Mouse (Mus musculus) kidney, embryonic 14.5 days (tissue): ENCODE measurements around the gene Hormad1. TPM values are rescaled to one million over a fixed set of nuclear protein-coding genes. Genes with fewer than 3 reads are reported as not detected.
"Not testable (repeated sequence)": the region's sequence is repeated elsewhere in the genome, so short reads cannot be mapped to it uniquely, and the experiment has no call there.

Experiments used
- ATAC-seq: fragments of 200-750 bp; cut with Nextera tagmentation; 2 replicates; pipeline ENCODE4 v1.8.0; 2017; ENCODE audit warnings: moderate number of reproducible peaks, mild to moderate bottlenecking, moderate TSS enrichment, moderate library complexity; ENCODE audit not compliant: low FRiP score, low TSS enrichment
- H3K27ac ChIP-seq: fragments of 300-500 bp; sonication (generic); 2 replicates; pipeline ENCODE4 v1.5.1; 2014; ENCODE audit warnings: low read depth, mild to moderate bottlenecking, low read length, moderate library complexity, mixed read lengths
- H3K27me3 ChIP-seq: fragments of 300-500 bp; sonication (generic); 2 replicates; pipeline ENCODE4 v1.6.1; 2014; ENCODE audit warnings: mild to moderate bottlenecking, low read length; ENCODE audit not compliant: control insufficient read depth, insufficient read depth
- H3K36me3 ChIP-seq: fragments of 300-500 bp; sonication (generic); 2 replicates; pipeline ENCODE4 v1.6.1; 2014; ENCODE audit warnings: low read length, mixed read lengths; ENCODE audit not compliant: control insufficient read depth, insufficient read depth
- H3K4me1 ChIP-seq: fragments of 300-500 bp; sonication (generic); 2 replicates; pipeline ENCODE4 v1.6.1; 2014; ENCODE audit warnings: low read length, mixed read lengths; ENCODE audit not compliant: control insufficient read depth, insufficient read depth
- H3K4me2 ChIP-seq: fragments of 300-500 bp; sonication (generic); replicated peaks from 2 replicates; pipeline ENCODE4 v1.6.1; 2014; ENCODE audit warnings: low read depth, mild to moderate bottlenecking, low read length
- H3K4me3 ChIP-seq: fragments of 300-500 bp; sonication (generic); 2 replicates; pipeline ENCODE4 v1.5.1; 2014; ENCODE audit warnings: mild to moderate bottlenecking, low read length
- H3K9ac ChIP-seq: fragments of 300-500 bp; sonication (generic); 2 replicates; pipeline ENCODE4 v1.6.1; 2014; ENCODE audit warnings: low read depth, mild to moderate bottlenecking, low read length, moderate library complexity
- H3K9me3 ChIP-seq: fragments of 300-500 bp; sonication (generic); 2 replicates; pipeline ENCODE4 v1.6.1; 2016; ENCODE audit warnings: low read length; ENCODE audit not compliant: control insufficient read depth
- WGBS: fragments of 180-500 bp; shearing (Covaris S2); extraction: QIAGEN DNeasy Blood & Tissue Kit; methylation state at CpG from one replicate; pipeline ENCODE4 v1.1.7; 2014; 5-methylcytosine and 5-hydroxymethylcytosine counted together
- polyA plus RNA-seq: library from polyadenylated mRNA; unstranded; fragments of >200 nt; fragmentation: Nextera tagmentation; extraction: Ambion mirVana; gene quantifications from 2 replicates; pipeline ENCODE4 v1.2.1, GENCODE M21; 2014

Hormad1 gene
- polyA plus RNA-seq, 1 experiment from 2014 or later: not detected

- no peak overlapping the region for H3K27ac ChIP-seq
These were observed 64.1 kb downstream of the Hormad1 start for GRCm38 (mm10) chr3:95623551-95623950.

GRCm38 (mm10) chr3:95623991-95624515 lies 64.6 kb downstream of the Hormad1 start:
- 71% methylated on average over 5 of the region's 5 CpGs for WGBS
- H3K27me3 ChIP-seq, ATAC-seq, H3K4me1 ChIP-seq, H3K9me3 ChIP-seq: not testable (repeated sequence)
- Histone ChIP-seq H3K27ac (peak overlapping the region; percentile 87), H3K4me3 (peak overlapping the region; percentile 65), H3K9ac (peak overlapping the region; percentile 53; the same call in 1 of the 2 replicates), H3K36me3 (peaks cover 31% of the 10 kb centered on the region), H3K4me2 (peak overlapping the region; percentile 48)

More at GRCm38 (mm10) chr3:95623551-95623950, 64.1 kb downstream of the Hormad1 start:
- WGBS: 70% methylated on average over 2 of the region's 2 CpGs
- Histone ChIP-seq H3K36me3 (peaks cover 26% of the 10 kb centered on the region), H3K4me2 (no peak overlapping the region), H3K27me3 (no peaks in the 10 kb centered on the region), H3K9ac (no peak overlapping the region), H3K9me3 (no peaks in the 10 kb centered on the region), H3K4me1 (no peaks in the 10 kb centered on the region), H3K4me3 (no peak overlapping the region)
- ATAC-seq: no peak

GRCm38 (mm10) chr3:95624628-95625503 lies 65.4 kb downstream of the Hormad1 start, which contains the start of gene Ensa:
TSS of gene Ensa (plus strand) at chr3:95624993.
- Histone ChIP-seq H3K9me3 (no peaks in the 10 kb centered on the region), H3K4me3 (peak within 1 kb of the TSS; percentile 65), H3K9ac (peak within 1 kb of the TSS; percentile 66), H3K27ac (peak within 1 kb of the TSS; percentile 87), H3K36me3 (peaks cover 35% of the 10 kb centered on the region), H3K4me2 (peak within 1 kb of the TSS; percentile 60), H3K4me1 (no peaks in the 10 kb centered on the region), H3K27me3 (no peaks in the 10 kb centered on the region)
- under 1% methylated on average over 44 of the region's 44 CpGs for WGBS
- peak; percentile 99 for ATAC-seq

GRCm38 (mm10) chr3:95627763-95628162 lies 68.3 kb downstream of the Hormad1 start:
- Histone ChIP-seq H3K4me2 (no peak overlapping the region), H3K9me3 (no peaks in the 10 kb centered on the region), H3K27ac (no peak overlapping the region), H3K4me3 (no peak overlapping the region), H3K9ac (no peak overlapping the region), H3K27me3 (no peaks in the 10 kb centered on the region), H3K4me1 (no peaks in the 10 kb centered on the region), H3K36me3 (peaks cover 62% of the 10 kb centered on the region)
- ATAC-seq: no peak
- WGBS: 72% methylated on average over 5 of the region's 5 CpGs

GRCm38 (mm10) chr3:95629755-95630154 lies 70.3 kb downstream of the Hormad1 start:
- no peaks in the 10 kb centered on the region for H3K4me1 ChIP-seq
- no peak overlapping the region for H3K4me2 ChIP-seq
- no peak overlapping the region for H3K4me3 ChIP-seq
- H3K27me3 ChIP-seq: no peaks in the 10 kb centered on the region
- no peak for ATAC-seq
- H3K27ac ChIP-seq: no peak overlapping the region
- peaks cover 81% of the 10 kb centered on the region for H3K36me3 ChIP-seq
- WGBS: 88% methylated on average over 4 of the region's 4 CpGs
- no peaks in the 10 kb centered on the region for H3K9me3 ChIP-seq
- no peak overlapping the region for H3K9ac ChIP-seq

- no peaks in the 10 kb centered on the region for H3K9me3 ChIP-seq
- no peaks in the 10 kb centered on the region for H3K4me1 ChIP-seq
- 89% methylated on average over 3 of the region's 3 CpGs for WGBS
- H3K27ac ChIP-seq: no peak overlapping the region
- H3K9ac ChIP-seq: no peak overlapping the region
- no peak for ATAC-seq
- no peaks in the 10 kb centered on the region for H3K27me3 ChIP-seq
- no peak overlapping the region for H3K4me2 ChIP-seq
- no peak overlapping the region for H3K4me3 ChIP-seq
- H3K36me3 ChIP-seq: peaks cover 92% of the 10 kb centered on the region
These were observed 71.4 kb downstream of the Hormad1 start for GRCm38 (mm10) chr3:95630856-95631255.

GRCm38 (mm10) chr3:95631304-95631703 lies 71.8 kb downstream of the Hormad1 start:
- ATAC-seq: no peak
- Histone ChIP-seq H3K9me3 (no peaks in the 10 kb centered on the region), H3K36me3 (peaks cover 95% of the 10 kb centered on the region), H3K27me3 (no peaks in the 10 kb centered on the region), H3K9ac (no peak overlapping the region), H3K4me3 (no peak overlapping the region), H3K27ac (no peak overlapping the region), H3K4me1 (no peaks in the 10 kb centered on the region), H3K4me2 (no peak overlapping the region)
- 60% methylated on average over 6 of the region's 6 CpGs for WGBS

GRCm38 (mm10) chr3:95632648-95633588 lies 73.4 kb downstream of the Hormad1 start:
- peaks cover 94% of the 10 kb centered on the region for H3K36me3 ChIP-seq
- H3K27ac ChIP-seq: no peak overlapping the region
- 69% methylated on average over 12 of the region's 12 CpGs for WGBS

More at GRCm38 (mm10) chr3:95632648-95633588, 73.4 kb downstream of the Hormad1 start:
- ATAC-seq: peak; percentile 32; the same call in 1 of the 2 replicates
- H3K4me1 ChIP-seq: no peaks in the 10 kb centered on the region
- H3K27me3 ChIP-seq: no peaks in the 10 kb centered on the region
- H3K4me2 ChIP-seq: no peak overlapping the region
- H3K9me3 ChIP-seq: no peaks in the 10 kb centered on the region
- no peak overlapping the region; the same call in 1 of the 2 replicates for H3K9ac ChIP-seq
- no peak overlapping the region for H3K4me3 ChIP-seq
